Mouse (Mus musculus): ENCODE measurements around the gene Txndc5.

- TF ChIP-seq CTCF (IDR thresholded peaks at IDR 0.05; ENCODE audit: low read depth, low read length) (no peak), GATA1 (IDR thresholded peaks at IDR 0.05; ENCODE audit: borderline replicate concordance, low read length) (no peak)
These were observed 65.2 kb downstream of the Txndc5 start for GRCm38 (mm10) chr13:38463410-38463809.

Measured in G1E (cell line).